Mouse (Mus musculus) intestine, embryonic 16.5 days (tissue): ENCODE measurements at regions not wholly inside any gene's neighbourhood (a gene's known extent, or its start where the extent isn't known, plus 50 kb on each side); places are given as distances from the start of the nearest gene placed in this dataset.

Experiments
- ATAC-seq: fragments of 200-750 bp; cut with Nextera tagmentation; 2 replicates; pipeline ENCODE4 v1.8.0; 2017; ENCODE audit warnings: moderate TSS enrichment, moderate library complexity
- H3K27ac ChIP-seq: fragments of 300-500 bp; sonication (generic); 2 replicates; pipeline ENCODE4 v1.5.1; 2014; ENCODE audit warnings: mild to moderate bottlenecking, low read length
- H3K27me3 ChIP-seq: fragments of 300-500 bp; sonication (generic); replicated peaks from 2 replicates; pipeline ENCODE4 v1.6.1; 2014; ENCODE audit warnings: low read length, control low read depth, mixed read lengths; ENCODE audit not compliant: control insufficient read depth, insufficient read depth
- H3K36me3 ChIP-seq: fragments of 300-500 bp; sonication (generic); 2 replicates; pipeline ENCODE4 v1.6.1; 2014; ENCODE audit warnings: low read length, control low read depth; ENCODE audit not compliant: control insufficient read depth, insufficient read depth
- H3K4me1 ChIP-seq: fragments of 300-500 bp; sonication (generic); 2 replicates; pipeline ENCODE4 v1.6.1; 2014; ENCODE audit warnings: low read length, control low read depth, mixed read lengths; ENCODE audit not compliant: control insufficient read depth, insufficient read depth
- H3K4me2 ChIP-seq: fragments of 300-500 bp; sonication (generic); 2 replicates; pipeline ENCODE4 v1.6.1; 2014; ENCODE audit warnings: low read depth, low read length, control low read depth
- H3K4me3 ChIP-seq: fragments of 300-500 bp; sonication (generic); 2 replicates; pipeline ENCODE4 v1.5.1; 2014; ENCODE audit warnings: mild to moderate bottlenecking, low read length
- H3K9ac ChIP-seq: fragments of 300-500 bp; sonication (generic); 2 replicates; pipeline ENCODE4 v1.6.1; 2014; ENCODE audit warnings: low read depth, low read length
- H3K9me3 ChIP-seq: fragments of 300-500 bp; sonication (generic); 2 replicates; pipeline ENCODE4 v1.6.1; 2016; ENCODE audit warnings: low read length, control low read depth; ENCODE audit not compliant: control insufficient read depth
- WGBS: fragments of 180-500 bp; shearing (Covaris S2); extraction: QIAGEN DNeasy Blood & Tissue Kit; methylation state at CpG from one replicate; pipeline ENCODE4 v1.1.7; 2014; 5-methylcytosine and 5-hydroxymethylcytosine counted together

DNA sequence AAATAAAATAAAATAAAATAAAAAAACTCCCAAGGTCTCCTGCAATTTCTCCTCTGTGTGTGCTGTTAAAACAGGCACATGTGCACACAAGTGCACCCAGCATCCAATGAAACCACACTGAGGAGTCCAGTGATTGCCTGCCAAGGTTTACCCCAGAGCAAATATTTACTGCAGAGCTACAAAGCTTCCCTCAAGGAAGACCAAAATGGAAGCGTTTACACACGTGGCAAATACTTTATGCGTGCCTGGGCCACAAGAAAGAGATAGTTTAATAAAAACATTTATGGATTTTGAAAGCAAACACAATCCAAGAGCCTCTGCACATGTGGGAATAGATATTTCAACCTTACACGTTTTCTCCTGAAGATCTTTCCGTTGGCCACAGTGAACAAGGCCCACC, 265.4 kb upstream of the Nfe2l3 start:
- WGBS = 34% methylated on average over 5 of the region's 5 CpGs
- no peak for ATAC-seq
- H3K27ac ChIP-seq = peak overlapping the region; percentile 91
- no peak overlapping the region for H3K4me3 ChIP-seq
- no peak overlapping the region for H3K9ac ChIP-seq
- no peaks in the 10 kb centered on the region for H3K36me3 ChIP-seq
- H3K4me1 ChIP-seq = peaks cover 16% of the 10 kb centered on the region
- H3K27me3 ChIP-seq = no peaks in the 10 kb centered on the region
- H3K9me3 ChIP-seq = no peaks in the 10 kb centered on the region
- H3K4me2 ChIP-seq = no peak overlapping the region

GRCm38 (mm10) chr6:51168048-51168447, 264.4 kb upstream of the Nfe2l3 start:
- H3K4me1 ChIP-seq = peaks cover 15% of the 10 kb centered on the region
- H3K27ac ChIP-seq = peak overlapping the region; percentile 91
- H3K4me2 ChIP-seq = no peak overlapping the region
- H3K9me3 ChIP-seq = no peaks in the 10 kb centered on the region
- no peaks in the 10 kb centered on the region for H3K36me3 ChIP-seq
- no peak overlapping the region for H3K9ac ChIP-seq
- no peak overlapping the region for H3K4me3 ChIP-seq
- 0 out of 2 replicates have a peak, but pooled peaks cover 5% of the 10 kb centered on the region for H3K27me3 ChIP-seq
- ATAC-seq = peak; percentile 15; the same call in 1 of the 2 replicates
- WGBS = 2% methylated on average over 11 of the region's 11 CpGs

DNA sequence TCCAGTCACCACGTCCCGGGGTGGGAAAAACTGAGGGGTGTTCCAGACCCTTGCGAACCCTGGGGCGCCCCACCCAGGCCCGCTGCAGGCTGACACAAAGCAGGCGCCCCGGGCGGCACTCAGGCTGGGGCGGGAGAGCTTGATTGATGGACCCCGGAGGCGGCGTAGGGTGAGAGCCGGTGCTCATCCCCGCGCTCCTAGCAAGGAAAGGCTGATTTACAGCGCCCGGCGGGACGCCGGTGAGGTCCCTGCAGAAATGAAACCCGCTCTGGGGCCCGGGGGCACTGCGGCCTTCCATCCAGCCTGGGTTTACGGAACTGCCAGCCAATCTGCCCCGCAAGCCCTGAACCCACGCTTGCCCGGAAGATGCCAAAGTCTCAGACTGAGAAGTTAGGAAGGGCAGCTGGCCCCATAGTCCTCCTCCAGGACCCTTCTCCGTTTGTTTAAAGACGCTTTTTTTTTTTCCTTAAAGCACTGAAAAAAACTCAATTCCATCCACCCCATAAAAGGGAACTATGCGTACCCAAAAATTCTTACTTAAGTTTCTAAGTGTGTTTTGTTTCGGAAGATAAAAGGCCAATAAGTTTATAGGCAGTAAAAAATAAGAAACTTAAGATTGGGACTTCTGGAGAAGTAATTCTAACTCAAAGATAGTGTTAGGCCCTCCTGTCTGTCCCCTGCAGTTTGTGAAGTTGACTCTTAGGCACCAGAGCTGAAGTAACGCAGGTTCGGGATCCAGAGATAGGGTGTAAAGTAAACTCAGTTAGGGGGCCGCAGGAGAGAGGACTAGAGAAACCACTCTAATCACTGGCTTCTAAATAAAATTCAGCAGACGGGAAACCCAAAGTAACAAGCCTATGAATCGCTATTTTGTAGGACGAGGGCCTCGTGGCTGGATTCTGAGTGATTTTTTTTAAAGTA, 263.4 kb upstream of the Nfe2l3 start:
- H3K27me3 ChIP-seq = peaks cover 5% of the 10 kb centered on the region
- peak overlapping the region; percentile 72 for H3K9ac ChIP-seq
- ATAC-seq = peak; percentile 41
- H3K36me3 ChIP-seq = no peaks in the 10 kb centered on the region
- H3K4me2 ChIP-seq = peak overlapping the region; percentile 57
- H3K4me3 ChIP-seq = peak overlapping the region; percentile 40
- 8% methylated on average over 38 of the region's 38 CpGs for WGBS
- peak overlapping the region; percentile 91 for H3K27ac ChIP-seq
- H3K9me3 ChIP-seq = no peaks in the 10 kb centered on the region
- peaks cover 14% of the 10 kb centered on the region for H3K4me1 ChIP-seq

DNA sequence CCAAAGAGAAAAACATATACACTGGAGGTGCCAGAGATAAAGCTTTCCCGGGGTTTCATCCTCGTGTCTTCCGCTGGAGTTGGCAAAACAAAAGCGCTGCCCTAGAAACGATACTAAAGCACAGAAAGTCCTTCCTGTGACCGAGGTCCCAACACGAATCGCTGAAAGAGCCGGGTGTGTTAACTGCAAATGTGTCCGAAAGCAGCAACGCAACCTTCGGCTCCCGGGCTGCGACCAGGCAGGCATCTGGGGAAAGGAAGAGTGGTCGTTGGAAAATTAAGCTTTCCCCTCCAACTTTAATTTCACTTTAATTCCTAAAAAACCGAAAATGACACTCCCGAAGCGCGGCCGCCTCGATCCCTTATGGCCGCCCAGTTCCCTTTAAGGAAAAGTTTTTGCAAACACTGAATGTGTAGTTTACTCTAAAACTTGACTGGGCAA, 262.5 kb upstream of the Nfe2l3 start:
- Histone ChIP-seq H3K4me3 (peak overlapping the region; percentile 17; the same call in 1 of the 2 replicates), H3K4me2 (peak overlapping the region; percentile 43), H3K9ac (peak overlapping the region; percentile 72; the same call in 1 of the 2 replicates), H3K36me3 (no peaks in the 10 kb centered on the region), H3K27me3 (peaks cover 10% of the 10 kb centered on the region), H3K4me1 (peaks cover 20% of the 10 kb centered on the region), H3K9me3 (no peaks in the 10 kb centered on the region), H3K27ac (peak overlapping the region; percentile 91)
- WGBS = 2% methylated on average over 22 of the region's 22 CpGs
- no peak for ATAC-seq

DNA sequence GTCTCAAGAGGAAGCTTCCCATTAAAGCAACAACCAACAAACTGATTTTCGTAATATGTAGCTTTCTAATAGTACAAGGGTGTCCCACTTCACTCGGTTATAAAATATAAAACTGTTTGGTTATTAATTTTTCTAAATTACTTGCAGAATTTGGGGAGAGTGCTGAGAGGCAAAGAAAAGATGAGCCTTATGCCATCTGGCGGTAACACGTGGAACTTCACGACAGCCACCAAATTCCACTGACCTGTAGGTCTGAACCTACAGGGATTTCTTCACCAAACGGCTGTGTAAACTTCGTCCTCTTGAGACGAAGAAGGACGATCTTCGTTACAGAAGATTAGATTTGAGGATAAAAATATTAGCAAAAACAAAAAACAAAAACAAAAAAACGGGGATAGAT, 262.1 kb upstream of the Nfe2l3 start:
- no peaks in the 10 kb centered on the region for H3K9me3 ChIP-seq
- under 1% methylated on average over 11 of the region's 11 CpGs for WGBS
- H3K27ac ChIP-seq = peak overlapping the region; percentile 91
- ATAC-seq = 0 out of 2 replicates have a peak, but pooled peaks have one; percentile 45
- peak overlapping the region; percentile 43; the same call in 1 of the 2 replicates for H3K4me2 ChIP-seq
- H3K4me3 ChIP-seq = no peak overlapping the region
- H3K36me3 ChIP-seq = no peaks in the 10 kb centered on the region
- no peak overlapping the region for H3K9ac ChIP-seq
- H3K4me1 ChIP-seq = peaks cover 20% of the 10 kb centered on the region
- peaks cover 13% of the 10 kb centered on the region for H3K27me3 ChIP-seq

GRCm38 (mm10) chr6:51170871-51171270, 261.6 kb upstream of the Nfe2l3 start:
- ATAC-seq = peak; percentile 69
- Histone ChIP-seq H3K9me3 (no peaks in the 10 kb centered on the region), H3K4me3 (no peak overlapping the region), H3K27me3 (peaks cover 16% of the 10 kb centered on the region), H3K9ac (no peak overlapping the region), H3K36me3 (no peaks in the 10 kb centered on the region), H3K4me2 (no peak overlapping the region), H3K4me1 (peaks cover 20% of the 10 kb centered on the region), H3K27ac (no peak overlapping the region)
- under 1% methylated on average over 11 of the region's 11 CpGs for WGBS

DNA sequence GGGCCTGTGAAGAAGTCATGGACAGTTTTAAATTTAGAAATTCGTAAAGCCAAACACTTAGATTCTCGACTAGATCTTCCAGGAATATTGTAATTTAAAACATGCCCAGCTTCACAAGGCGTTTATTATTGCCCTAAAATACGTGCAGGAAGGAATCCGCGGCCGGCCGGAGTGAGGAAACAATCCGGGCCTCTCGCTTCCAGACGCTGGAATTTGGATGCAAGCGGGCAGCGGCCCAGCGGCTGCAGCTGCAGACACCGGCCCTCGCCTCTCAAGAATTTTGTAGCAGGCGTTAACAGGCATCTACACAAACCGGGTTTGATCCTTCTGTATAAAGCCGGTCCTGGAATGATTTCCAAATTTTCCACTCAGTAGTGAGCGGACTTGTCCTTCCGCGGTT, 260.7 kb upstream of the Nfe2l3 start:
- no peak for ATAC-seq
- Histone ChIP-seq H3K9ac (peak overlapping the region; percentile 58), H3K27ac (peak overlapping the region; percentile 86), H3K9me3 (no peaks in the 10 kb centered on the region), H3K27me3 (peaks cover 22% of the 10 kb centered on the region), H3K4me2 (peak overlapping the region; percentile 72), H3K4me3 (peak overlapping the region; percentile 39; the same call in 1 of the 2 replicates), H3K4me1 (peaks cover 20% of the 10 kb centered on the region), H3K36me3 (no peaks in the 10 kb centered on the region)
- 3% methylated on average over 22 of the region's 22 CpGs for WGBS

DNA sequence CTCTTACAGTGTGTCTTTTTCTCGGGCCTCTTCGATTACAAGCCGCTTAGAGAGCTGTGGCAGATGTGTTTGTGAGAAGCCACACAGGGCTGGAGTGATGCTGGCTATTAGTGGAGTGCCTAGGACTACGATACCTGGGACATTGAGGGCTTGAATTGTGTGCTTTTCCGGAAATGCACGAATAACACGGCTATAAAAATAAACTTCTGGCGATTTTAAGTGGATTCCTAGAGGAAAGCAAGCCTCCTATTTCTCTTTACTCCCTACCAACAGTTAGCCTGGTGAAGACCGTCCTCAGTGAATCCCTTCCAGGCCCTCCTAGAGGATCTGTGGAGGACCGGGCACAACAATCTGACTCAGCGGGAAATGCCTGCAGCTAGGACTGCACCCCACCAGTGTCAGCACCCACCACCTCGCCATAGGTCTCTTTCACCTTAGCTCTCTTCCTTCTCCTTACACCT, 260.1 kb upstream of the Nfe2l3 start:
- no peak for ATAC-seq

DNA sequence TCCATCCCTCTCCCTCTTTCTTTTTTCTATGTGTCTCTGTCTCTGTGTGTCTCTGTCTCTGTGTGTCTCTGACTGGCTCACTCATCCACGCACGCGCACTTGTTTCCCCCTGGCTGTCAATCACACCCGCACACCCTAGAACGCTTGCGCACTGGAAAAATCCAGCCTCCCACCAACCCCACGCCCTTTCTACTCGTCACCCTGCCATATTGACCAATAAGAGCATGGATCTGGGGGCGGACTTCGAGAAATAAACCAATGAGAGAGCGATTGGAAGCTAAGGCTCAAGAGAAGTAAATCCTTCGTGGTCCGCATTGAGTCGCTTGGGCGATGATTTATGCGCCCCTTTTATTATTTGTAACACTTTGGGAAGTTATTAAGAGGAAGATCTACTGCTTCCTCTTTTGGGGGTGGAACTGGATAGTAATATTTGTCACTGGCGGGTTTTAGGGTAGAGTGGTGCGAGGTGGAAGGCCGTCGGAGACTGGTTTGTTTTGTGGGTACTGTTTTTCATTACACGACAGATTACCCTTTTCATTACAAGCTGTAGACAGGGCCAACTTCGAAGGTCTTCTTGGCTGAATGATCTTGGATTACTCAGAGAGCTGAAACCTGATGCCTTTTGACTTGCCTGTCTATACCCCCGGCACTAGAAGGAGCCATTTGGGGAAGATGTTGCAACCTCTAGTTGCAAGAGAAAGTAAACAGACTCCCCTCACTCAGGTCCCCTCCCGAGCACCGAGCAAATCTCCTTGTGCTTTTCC, 259.4 kb upstream of the Nfe2l3 start:
- Histone ChIP-seq H3K4me2 (peak overlapping the region; percentile 72), H3K36me3 (no peaks in the 10 kb centered on the region), H3K9ac (peak overlapping the region; percentile 64), H3K9me3 (no peaks in the 10 kb centered on the region), H3K4me3 (peak overlapping the region; percentile 41), H3K27ac (peak overlapping the region; percentile 86), H3K4me1 (peaks cover 20% of the 10 kb centered on the region), H3K27me3 (peaks cover 24% of the 10 kb centered on the region)
- peak; percentile 82 for ATAC-seq
- under 1% methylated on average over 25 of the region's 25 CpGs for WGBS

More for the DNA sequence above, 260.1 kb upstream of the Nfe2l3 start:
- Histone ChIP-seq H3K4me1 (peaks cover 20% of the 10 kb centered on the region), H3K27ac (peak overlapping the region; percentile 86), H3K4me2 (peak overlapping the region; percentile 72), H3K9me3 (no peaks in the 10 kb centered on the region), H3K36me3 (no peaks in the 10 kb centered on the region), H3K4me3 (peak overlapping the region; percentile 39), H3K27me3 (peaks cover 24% of the 10 kb centered on the region), H3K9ac (peak overlapping the region; percentile 58)
- WGBS = 6% methylated on average over 12 of the region's 12 CpGs
